Mouse (Mus musculus): ENCODE data around the gene Smco2.

Gene Smco2

GRCm38 (mm10) chr6:146899647-146900046, 49.7 kb downstream of the Smco2 start:
- DNase-seq (ENCODE audit: low spot score in 2 of 2): no peak

GRCm38 (mm10) chr6:146901929-146902328, 52.0 kb downstream of the Smco2 start:
- DNase-seq (ENCODE audit: low spot score in 2 of 2): no peak

GRCm38 (mm10) chr6:146903632-146904031, 53.7 kb downstream of the Smco2 start:
- DNase-seq (ENCODE audit: low spot score in 2 of 2): no peak

- no peak for DNase-seq (ENCODE audit: low spot score in 2 of 2)
Observed at GRCm38 (mm10) chr6:146904707-146905106, 54.8 kb downstream of the Smco2 start.

- no peak for DNase-seq (ENCODE audit: low spot score in 2 of 2)
Observed at GRCm38 (mm10) chr6:146906000-146906786, 56.3 kb downstream of the Smco2 start.

GRCm38 (mm10) chr6:146907061-146907794, 57.3 kb downstream of the Smco2 start:
- DNase-seq (ENCODE audit: low spot score in 2 of 2): no peak

GRCm38 (mm10) chr6:146907795-146908190, 57.9 kb downstream of the Smco2 start:
- no peak for DNase-seq (ENCODE audit: low spot score in 2 of 2)

GRCm38 (mm10) chr6:146908801-146909200, 58.9 kb downstream of the Smco2 start:
- no peak for DNase-seq (ENCODE audit: low spot score in 2 of 2)

GRCm38 (mm10) chr6:146909725-146910489, 60.0 kb downstream of the Smco2 start:
- DNase-seq (ENCODE audit: low spot score in 2 of 2): no peak

- DNase-seq (ENCODE audit: low spot score in 2 of 2): no peak
Observed at GRCm38 (mm10) chr6:146910801-146911200, 60.9 kb downstream of the Smco2 start.

GRCm38 (mm10) chr6:146912835-146913488, 63.1 kb downstream of the Smco2 start:
- no peak for DNase-seq (ENCODE audit: low spot score in 2 of 2)

GRCm38 (mm10) chr6:146913489-146914198, 63.7 kb downstream of the Smco2 start:
- no peak for DNase-seq (ENCODE audit: low spot score in 2 of 2)

GRCm38 (mm10) chr6:146915808-146916207, 65.9 kb downstream of the Smco2 start:
- DNase-seq (ENCODE audit: low spot score in 2 of 2): no peak

- no peak for DNase-seq (ENCODE audit: low spot score in 2 of 2)
Observed at GRCm38 (mm10) chr6:146917396-146917795, 67.5 kb downstream of the Smco2 start.

GRCm38 (mm10) chr6:146918341-146918740, 68.4 kb downstream of the Smco2 start:
- no peak for DNase-seq (ENCODE audit: low spot score in 2 of 2)

All from spleen, postnatal 4 days (tissue).